Mouse (Mus musculus) liver, embryonic 16.5 days (tissue): ENCODE data around the gene Gm47995. TPM values are rescaled to one million over a fixed set of nuclear protein-coding genes. Genes with fewer than 3 reads are reported as not detected.
"Not testable (repeated sequence)": the region's sequence is repeated elsewhere in the genome, so short reads cannot be mapped to it uniquely, and the experiment has no call there.

ENCODE experiments used
- ATAC-seq: fragments of 200-750 bp; cut with Nextera tagmentation; 2 replicates; pipeline ENCODE4 v1.8.0; 2017; ENCODE audit warnings: low read depth, mild to moderate bottlenecking, moderate number of reproducible peaks, moderate library complexity
- H3K27ac ChIP-seq: fragments of 300-500 bp; sonication (generic); 2 replicates; pipeline ENCODE4 v1.5.1; 2014; ENCODE audit warnings: mild to moderate bottlenecking, low read length
- H3K27me3 ChIP-seq: fragments of 300-500 bp; sonication (generic); 2 replicates; pipeline ENCODE4 v1.6.1; 2014; ENCODE audit warnings: low read depth, low read length, mixed read lengths; ENCODE audit not compliant: control insufficient read depth, insufficient read depth
- H3K36me3 ChIP-seq: fragments of 300-500 bp; sonication (generic); 2 replicates; pipeline ENCODE4 v1.6.1; 2014; ENCODE audit warnings: mild to moderate bottlenecking; ENCODE audit not compliant: control insufficient read depth, insufficient read depth
- H3K4me1 ChIP-seq: fragments of 300-500 bp; sonication (generic); 2 replicates; pipeline ENCODE4 v1.6.1; 2014; ENCODE audit warnings: low read depth, low read length, mixed read lengths; ENCODE audit not compliant: control insufficient read depth
- H3K4me2 ChIP-seq: fragments of 300-500 bp; sonication (generic); 2 replicates; pipeline ENCODE4 v1.6.1; 2014; ENCODE audit warnings: low read depth, low read length, mixed read lengths
- H3K4me3 ChIP-seq: fragments of 300-500 bp; sonication (generic); 2 replicates; pipeline ENCODE4 v1.5.1; 2014; ENCODE audit warnings: low read depth, mild to moderate bottlenecking, low read length
- H3K9ac ChIP-seq: fragments of 300-500 bp; sonication (generic); 2 replicates; pipeline ENCODE4 v1.6.1; 2014; ENCODE audit warnings: low read depth, low read length
- H3K9me3 ChIP-seq: fragments of 300-500 bp; sonication (generic); replicated peaks from 2 replicates; pipeline ENCODE4 v1.6.1; 2016; ENCODE audit warnings: low read length; ENCODE audit not compliant: control insufficient read depth
- WGBS: fragments of 180-500 bp; shearing (Covaris S2); extraction: QIAGEN DNeasy Blood & Tissue Kit; methylation state at CpG from one replicate; pipeline ENCODE4 v1.1.7; 2014; ENCODE audit not compliant: insufficient replicate concordance; 5-methylcytosine and 5-hydroxymethylcytosine counted together
- polyA plus RNA-seq: library from polyadenylated mRNA; unstranded; fragments of >200 nt; fragmentation: Nextera tagmentation; extraction: Ambion mirVana; gene quantifications from 2 replicates; pipeline ENCODE4 v1.2.1, GENCODE M21; 2015

Gm47995 gene
- 0.64 and 0.98 TPM in 2 replicates for polyA plus RNA-seq

GRCm38 (mm10) chr1:151198120-151198519, at the start of gene Gm47995:
Gene Gm47995, plus strand, starts transcription at chr1:151198448.
- peak; percentile 71 for ATAC-seq
- not testable (repeated sequence) for H3K4me2 ChIP-seq, H3K9ac ChIP-seq, H3K27ac ChIP-seq, H3K4me1 ChIP-seq, H3K36me3 ChIP-seq, H3K4me3 ChIP-seq, H3K9me3 ChIP-seq, H3K27me3 ChIP-seq
- 23% methylated on average over 2 of the region's 4 CpGs for WGBS

- WGBS: 70% methylated on average over 7 of the region's 7 CpGs
- Histone ChIP-seq H3K27ac (no peak overlapping the region), H3K9ac (no peak overlapping the region), H3K9me3 (no peaks in the 10 kb centered on the region), H3K36me3 (no peaks in the 10 kb centered on the region), H3K4me3 (no peak overlapping the region), H3K27me3 (no peaks in the 10 kb centered on the region), H3K4me1 (no peaks in the 10 kb centered on the region; the same call in 1 of the 2 replicates), H3K4me2 (no peak overlapping the region)
- ATAC-seq: no peak
Observed at GRCm38 (mm10) chr1:151150211-151150610, 48.0 kb upstream of the Gm47995 start.

- ATAC-seq: no peak
- H3K36me3 ChIP-seq: no peaks in the 10 kb centered on the region
- H3K9me3 ChIP-seq: no peaks in the 10 kb centered on the region
- no peaks in the 10 kb centered on the region for H3K27me3 ChIP-seq
- H3K27ac ChIP-seq: no peak overlapping the region
- no peak overlapping the region for H3K4me3 ChIP-seq
- H3K4me1 ChIP-seq: no peaks in the 10 kb centered on the region; the same call in 1 of the 2 replicates
- no peak overlapping the region for H3K9ac ChIP-seq
- H3K4me2 ChIP-seq: no peak overlapping the region
- WGBS: 59% methylated on average over 2 of the region's 2 CpGs
Observed at GRCm38 (mm10) chr1:151151089-151151488, 47.2 kb upstream of the Gm47995 start.

DNA sequence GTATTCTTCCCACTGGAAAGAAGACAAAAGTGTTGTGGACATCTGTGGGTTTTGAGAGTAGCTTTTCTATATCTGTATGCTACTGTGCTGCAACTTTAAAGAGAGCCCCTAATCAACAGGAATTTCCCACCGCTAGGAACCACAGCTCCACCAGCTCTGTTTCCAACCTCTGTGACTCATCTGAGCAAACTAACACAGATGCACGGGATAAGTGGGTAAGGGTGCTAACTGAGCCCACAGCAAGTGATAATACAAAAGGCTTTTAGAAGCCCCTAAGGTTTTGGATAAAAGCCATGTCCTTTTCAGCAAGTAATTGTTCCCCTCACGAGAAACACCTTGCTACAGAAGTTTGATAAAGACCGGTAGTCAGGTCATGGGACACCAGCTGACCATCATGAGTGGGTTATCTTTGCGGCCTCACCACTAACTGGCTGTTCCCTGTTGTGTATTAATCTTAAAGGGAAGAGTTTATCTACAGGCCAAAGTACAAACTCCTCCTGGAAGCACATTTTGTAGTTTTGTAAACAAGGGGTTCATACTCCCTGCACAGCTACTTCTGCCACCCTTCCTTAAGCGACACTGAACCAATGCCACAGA, 45.1 kb upstream of the Gm47995 start:
- H3K9me3 ChIP-seq: no peaks in the 10 kb centered on the region
- no peaks in the 10 kb centered on the region for H3K27me3 ChIP-seq
- no peak overlapping the region for H3K27ac ChIP-seq
- WGBS: 56% methylated on average over 6 of the region's 6 CpGs
- ATAC-seq: peak; percentile 55
- H3K4me3 ChIP-seq: no peak overlapping the region
- H3K36me3 ChIP-seq: no peaks in the 10 kb centered on the region
- H3K9ac ChIP-seq: no peak overlapping the region
- H3K4me2 ChIP-seq: no peak overlapping the region
- H3K4me1 ChIP-seq: no peaks in the 10 kb centered on the region; the same call in 1 of the 2 replicates

GRCm38 (mm10) chr1:151154131-151154530, 44.1 kb upstream of the Gm47995 start:
- ATAC-seq, H3K4me3 ChIP-seq, H3K4me1 ChIP-seq, H3K4me2 ChIP-seq, H3K27me3 ChIP-seq, H3K27ac ChIP-seq, H3K9me3 ChIP-seq, H3K9ac ChIP-seq, H3K36me3 ChIP-seq: not testable (repeated sequence)
- WGBS: 76% methylated on average over 9 of the region's 9 CpGs

DNA sequence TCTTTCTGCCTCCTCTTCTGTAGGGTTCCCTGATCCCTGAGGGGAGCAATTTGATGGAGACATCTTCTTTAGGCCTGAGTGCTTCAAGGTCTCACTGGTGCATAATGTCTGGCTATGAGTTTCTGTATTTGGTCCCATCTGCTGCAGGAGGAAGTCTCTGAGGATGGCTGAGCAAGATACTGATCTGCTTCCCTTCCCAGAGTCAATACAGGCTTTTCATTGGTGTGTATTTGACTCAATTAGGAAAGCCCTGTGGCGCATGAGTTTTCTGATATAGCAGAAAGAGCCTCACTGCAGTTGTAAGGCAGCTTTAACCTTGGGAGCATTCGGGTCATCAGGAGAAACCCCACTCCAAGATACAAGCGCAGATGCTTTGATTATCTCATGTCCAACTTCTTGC, 42.1 kb upstream of the Gm47995 start:
- Histone ChIP-seq H3K27me3 (no peaks in the 10 kb centered on the region), H3K4me3 (no peak overlapping the region)
- WGBS: 54% methylated on average over 3 of the region's 3 CpGs

GRCm38 (mm10) chr1:151156777-151157632, 41.2 kb upstream of the Gm47995 start:
- Histone ChIP-seq H3K27ac (no peak overlapping the region), H3K4me2 (no peak overlapping the region), H3K36me3 (no peaks in the 10 kb centered on the region), H3K4me1 (no peaks in the 10 kb centered on the region; the same call in 1 of the 2 replicates), H3K27me3 (no peaks in the 10 kb centered on the region), H3K4me3 (no peak overlapping the region), H3K9me3 (no peaks in the 10 kb centered on the region), H3K9ac (no peak overlapping the region)
- 33% methylated on average over 7 of the region's 7 CpGs for WGBS
- ATAC-seq: peak; percentile 49; the same call in 1 of the 2 replicates

More for the DNA sequence above, 42.1 kb upstream of the Gm47995 start:
- Histone ChIP-seq H3K4me1 (no peaks in the 10 kb centered on the region; the same call in 1 of the 2 replicates), H3K4me2 (no peak overlapping the region), H3K27ac (no peak overlapping the region), H3K9me3 (no peaks in the 10 kb centered on the region), H3K36me3 (no peaks in the 10 kb centered on the region), H3K9ac (no peak overlapping the region)
- ATAC-seq: no peak

GRCm38 (mm10) chr1:151157963-151158856, 40.0 kb upstream of the Gm47995 start:
- no peak overlapping the region for H3K9ac ChIP-seq
- no peak overlapping the region for H3K27ac ChIP-seq
- no peaks in the 10 kb centered on the region for H3K36me3 ChIP-seq
- H3K4me1 ChIP-seq: no peaks in the 10 kb centered on the region
- no peak for ATAC-seq
- 69% methylated on average over 9 of the region's 9 CpGs for WGBS
- H3K4me2 ChIP-seq: no peak overlapping the region
- H3K4me3 ChIP-seq: no peak overlapping the region
- no peaks in the 10 kb centered on the region for H3K9me3 ChIP-seq
- no peaks in the 10 kb centered on the region for H3K27me3 ChIP-seq
